Mouse (Mus musculus) C2C12 (cell line): ENCODE measurements around the gene Gm49391.
"Not testable (repeated sequence)": the region's sequence is repeated elsewhere in the genome, so short reads cannot be mapped to it uniquely, and the experiment has no call there.

Source experiments
- CEBPB ChIP-seq: IDR thresholded peaks from one replicate; pipeline ENCODE4 v1.6.1; 2011; ENCODE audit warnings: low read depth, mild to moderate bottlenecking, control low read depth, moderate library complexity
- CTCF ChIP-seq: IDR thresholded peaks from one replicate; pipeline ENCODE4 v1.5.1; 2011; ENCODE audit not compliant: control insufficient read depth, insufficient read depth, insufficient read length
- FOSL1 ChIP-seq: IDR thresholded peaks from one replicate; pipeline ENCODE4 v1.8.0; 2011; ENCODE audit warnings: mild to moderate bottlenecking, low read length; ENCODE audit not compliant: poor library complexity, insufficient read depth, severe bottlenecking
- MAX ChIP-seq: IDR thresholded peaks from one replicate; pipeline ENCODE4 v1.6.1; 2011; ENCODE audit warnings: mild to moderate bottlenecking, control low read depth
- MYOD1 ChIP-seq: IDR thresholded peaks from one replicate; pipeline ENCODE4 v1.6.1; 2011; ENCODE audit warnings: low read depth; ENCODE audit not compliant: control insufficient read depth, insufficient read length
- MYOG ChIP-seq: IDR thresholded peaks from one replicate; pipeline ENCODE4 v1.6.1; 2011; ENCODE audit not compliant: control insufficient read depth, insufficient read length; ENCODE audit errors: extremely low read depth
- USF1 ChIP-seq: IDR thresholded peaks from one replicate; pipeline ENCODE4 v1.6.1; 2011; ENCODE audit warnings: low read depth, mild to moderate bottlenecking, control low read depth, moderate library complexity

DNA sequence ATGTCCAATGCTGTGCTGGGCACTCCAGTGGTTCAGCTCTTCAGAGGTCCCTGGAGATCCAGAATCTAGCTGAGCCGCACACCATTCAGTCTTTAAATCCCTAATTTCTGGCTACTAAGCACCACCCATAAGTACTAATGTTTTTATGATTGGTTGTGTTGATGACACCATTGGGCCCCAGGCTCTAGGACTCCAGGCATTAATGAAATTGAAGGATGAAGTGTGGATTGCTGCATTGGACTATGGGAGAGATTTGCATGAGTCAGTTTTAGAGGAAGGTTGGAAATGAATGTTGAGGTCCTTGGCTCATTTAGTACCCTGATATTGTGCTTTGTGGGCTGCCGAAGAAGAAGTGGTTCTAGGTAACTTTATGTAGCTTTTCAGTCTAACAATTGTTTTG is 31.6 kb downstream of the Gm49391 start, which contains the start of gene Tpbpb:
- not testable (repeated sequence) for TF ChIP-seq MYOD1, CTCF, MAX, CEBPB, USF1, MYOG, FOSL1
